Mouse (Mus musculus) adrenal gland, adult 8-10 months (tissue): ENCODE data around the gene Il17ra. TPM values are rescaled to one million over a fixed set of nuclear protein-coding genes. Genes with fewer than 3 reads are reported as not detected.

Experiments used
- DNase-seq: peaks from one replicate; pipeline ENCODE4 v3.0.0; 2022
- total RNA-seq, 4 experiments: library from RNA; stranded (reverse); gene quantifications; 2 replicates each; pipeline ENCODE4 v1.2.4; 2022

Gene Il17ra
- 10 to 100 TPM; 12.9 to 14.8 (median 13.4) TPM for total RNA-seq

DNA sequence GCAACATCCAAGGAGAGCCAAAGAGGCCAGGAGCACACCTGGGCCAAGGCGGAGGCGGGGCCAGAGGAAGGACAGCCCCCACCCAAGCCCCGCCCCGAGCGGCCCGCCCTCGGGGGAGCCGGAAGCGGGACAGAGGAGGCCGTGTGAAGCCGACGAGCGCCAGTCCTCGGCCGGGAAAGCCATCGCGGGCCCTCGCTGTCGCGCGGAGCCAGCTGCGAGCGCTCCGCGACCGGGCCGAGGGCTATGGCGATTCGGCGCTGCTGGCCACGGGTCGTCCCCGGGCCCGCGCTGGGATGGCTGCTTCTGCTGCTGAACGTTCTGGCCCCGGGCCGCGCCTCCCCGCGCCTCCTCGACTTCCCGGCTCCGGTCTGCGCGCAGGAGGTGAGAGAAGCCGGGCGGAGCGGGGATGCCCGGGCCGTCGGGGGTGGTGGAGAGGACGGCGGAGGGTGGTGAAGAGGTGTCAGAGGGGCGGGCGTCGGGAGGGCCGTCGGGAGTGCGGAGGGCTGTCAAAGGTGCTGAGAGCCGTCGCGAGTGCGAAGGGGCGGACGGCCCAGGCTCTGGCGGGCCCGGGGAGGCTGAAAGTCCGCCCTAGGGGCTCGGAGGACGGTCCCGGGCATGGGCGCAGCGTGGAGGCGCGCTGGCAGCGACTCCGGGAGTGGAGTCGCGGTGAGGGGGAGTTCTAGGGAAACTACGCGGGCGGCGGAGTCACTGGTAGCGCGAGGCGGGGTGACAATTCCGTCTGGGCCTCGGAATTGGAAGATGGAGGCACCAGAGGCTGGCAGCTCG lies at the start of gene Il17ra:
TSS of gene Il17ra (plus strand) at position 162 of the 786 bp plus-strand sequence.
- peak; percentile 47 for DNase-seq

DNA sequence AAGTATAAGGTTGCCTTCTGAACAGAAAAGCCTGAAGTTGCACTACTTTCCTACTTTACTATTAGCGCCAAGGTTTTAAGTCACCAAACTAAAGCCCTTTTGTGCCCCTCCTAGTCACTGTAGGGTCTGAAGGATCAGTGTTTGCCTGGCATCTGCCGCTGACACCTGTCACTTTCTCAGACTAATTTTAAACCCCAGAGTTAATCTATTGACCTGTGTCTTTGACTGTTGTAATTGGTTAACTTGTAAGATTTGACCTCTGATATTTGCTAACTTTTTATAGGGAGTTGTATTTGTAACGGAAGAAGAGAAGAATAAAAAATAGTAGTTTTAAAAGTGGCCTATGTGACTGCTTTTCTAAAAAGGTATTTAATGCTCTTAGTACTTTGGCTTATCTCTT lies 24.9 kb upstream of the Il17ra start:
- no peak for DNase-seq

DNA sequence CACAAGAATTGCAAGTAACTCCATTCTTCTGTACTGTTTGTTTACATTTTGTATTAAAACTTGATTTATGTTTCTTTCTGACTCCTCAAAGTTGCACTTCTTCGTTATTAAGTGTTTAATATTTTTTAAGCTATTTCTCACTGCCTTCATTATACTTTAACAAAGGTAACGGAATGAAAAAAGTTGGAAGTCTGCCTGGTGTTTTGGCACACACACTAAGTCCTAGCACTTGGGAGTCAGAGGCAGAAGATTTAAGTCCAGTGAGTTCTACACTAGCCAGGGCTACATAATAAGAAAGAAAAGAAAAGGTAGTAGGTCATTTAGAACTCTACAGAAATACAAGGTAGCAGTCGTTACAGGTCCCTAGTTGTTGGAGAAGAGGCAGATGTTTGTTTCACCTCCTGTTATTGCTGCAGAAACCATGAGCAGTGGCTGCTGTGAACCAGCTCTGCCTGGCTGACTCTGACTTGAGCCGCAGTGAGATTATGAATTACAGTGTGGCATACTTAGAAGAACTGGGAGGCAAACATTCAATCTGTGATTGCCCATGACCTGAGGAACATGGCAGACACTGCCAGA lies 20.8 kb upstream of the Il17ra start:
- no peak for DNase-seq

DNA sequence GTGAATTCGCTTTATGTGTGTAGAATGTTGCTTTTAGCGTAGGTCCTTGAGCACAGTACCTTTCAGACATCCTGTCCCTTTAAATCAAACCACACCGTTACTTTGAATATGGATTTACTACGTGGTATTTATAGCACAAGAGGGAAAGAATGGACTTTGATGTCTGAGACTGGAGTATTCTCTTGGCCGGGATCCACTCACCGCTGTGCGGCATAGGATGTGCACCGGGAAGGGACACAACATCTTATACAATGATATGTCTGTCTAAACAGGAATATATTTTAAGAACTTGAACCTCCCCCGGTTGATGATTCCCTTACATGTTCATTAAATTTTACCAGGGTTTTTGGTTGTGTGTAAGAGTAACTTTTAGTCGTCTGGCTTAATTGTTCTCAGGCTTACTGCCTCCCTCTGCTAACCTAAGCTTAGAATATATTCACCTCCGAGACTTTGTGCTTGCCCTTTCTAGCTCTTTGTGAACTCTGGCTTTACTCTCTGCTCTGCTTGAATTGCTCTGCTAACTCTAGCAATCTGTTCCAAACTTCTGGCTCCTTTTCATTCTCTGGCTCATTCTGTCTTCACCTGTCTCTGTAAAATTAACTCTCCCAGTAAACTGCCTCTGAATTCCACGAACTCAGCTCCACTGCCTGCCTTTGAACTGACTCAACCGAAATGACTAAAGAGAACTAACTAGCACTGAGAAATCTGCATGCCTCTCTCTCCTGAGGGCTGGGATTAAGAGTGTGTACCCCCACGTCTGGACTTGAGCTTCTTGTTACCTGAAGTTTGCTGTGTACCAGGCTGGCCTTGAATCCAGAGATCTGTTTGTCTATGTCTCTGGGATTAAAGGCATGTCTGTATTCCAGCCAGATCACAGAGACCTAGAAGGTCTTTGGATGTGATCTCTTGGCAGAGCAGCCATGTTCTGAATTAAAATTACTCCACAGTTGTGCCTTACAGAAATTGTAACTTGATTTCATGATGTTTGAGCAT lies 19.4 kb upstream of the Il17ra start:
- DNase-seq = no peak

DNA sequence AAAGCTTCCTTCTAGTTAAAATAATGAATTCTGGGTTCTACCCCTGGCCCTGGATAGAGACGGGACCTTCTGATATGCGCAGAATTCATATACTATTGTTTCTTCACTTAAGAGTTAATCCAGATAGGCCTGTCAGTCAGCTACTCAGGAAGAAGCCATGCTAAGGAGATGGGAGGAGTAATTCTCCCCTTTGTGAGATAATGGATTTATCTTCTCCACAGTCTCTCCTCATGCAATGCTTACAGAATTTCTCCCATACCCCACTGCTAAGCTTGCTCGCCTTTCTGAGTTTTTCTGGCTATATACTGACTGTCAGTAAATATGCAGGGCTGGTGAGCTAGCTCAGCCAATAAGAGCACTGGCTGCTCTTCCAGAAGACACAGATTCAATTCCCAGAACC lies 12.8 kb upstream of the Il17ra start:
- DNase-seq = no peak

DNA sequence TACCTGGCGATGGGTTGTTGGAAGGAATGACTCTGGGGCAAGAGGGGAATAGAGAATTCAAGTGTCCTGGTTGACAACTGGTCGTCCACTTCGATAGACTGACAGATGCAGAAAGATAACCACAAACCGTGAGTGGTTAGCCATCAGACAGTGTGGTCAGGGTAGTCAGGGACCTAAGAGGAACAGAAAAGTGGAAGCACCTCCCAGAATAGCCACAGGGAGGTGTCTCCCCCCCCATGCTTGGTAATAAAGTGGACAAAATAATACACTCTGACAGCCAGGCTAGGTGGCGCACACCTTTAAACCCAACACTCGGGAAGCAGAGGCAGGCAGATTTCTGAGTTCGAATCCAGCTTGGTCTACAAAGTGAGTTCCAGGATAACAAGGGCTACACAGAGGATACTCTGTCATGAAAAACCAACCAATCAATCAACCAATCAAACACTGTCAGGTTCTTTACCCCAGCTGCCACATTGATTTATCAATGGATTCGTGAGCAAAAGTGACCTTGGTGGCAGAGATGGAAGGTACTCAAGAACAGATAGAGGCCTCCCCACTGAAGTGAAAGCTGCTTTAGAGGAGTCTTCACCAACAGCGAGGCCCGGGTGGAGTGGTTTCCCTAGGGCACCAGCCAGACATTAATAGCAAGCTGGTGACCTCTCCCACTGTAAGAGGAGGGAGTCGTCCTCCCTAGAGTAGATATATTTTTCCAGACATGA lies 10.5 kb upstream of the Il17ra start:
- no peak for DNase-seq

DNA sequence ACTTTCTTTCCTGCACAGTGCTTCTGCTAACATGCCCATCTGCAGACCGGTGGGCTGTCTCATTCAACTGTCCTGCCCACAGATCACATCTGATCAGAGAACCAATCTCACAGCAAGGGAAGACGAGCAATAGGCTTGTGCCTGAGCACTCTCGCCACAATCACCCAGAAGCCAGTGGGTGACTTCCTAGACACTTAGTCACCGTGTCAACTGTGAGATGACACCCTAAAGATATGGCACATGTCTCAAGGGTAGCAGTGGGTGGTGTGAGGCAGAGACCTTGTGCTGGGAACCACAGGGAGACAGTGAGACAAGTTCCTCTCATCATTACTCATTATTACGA lies 10.0 kb upstream of the Il17ra start:
- no peak for DNase-seq

DNA sequence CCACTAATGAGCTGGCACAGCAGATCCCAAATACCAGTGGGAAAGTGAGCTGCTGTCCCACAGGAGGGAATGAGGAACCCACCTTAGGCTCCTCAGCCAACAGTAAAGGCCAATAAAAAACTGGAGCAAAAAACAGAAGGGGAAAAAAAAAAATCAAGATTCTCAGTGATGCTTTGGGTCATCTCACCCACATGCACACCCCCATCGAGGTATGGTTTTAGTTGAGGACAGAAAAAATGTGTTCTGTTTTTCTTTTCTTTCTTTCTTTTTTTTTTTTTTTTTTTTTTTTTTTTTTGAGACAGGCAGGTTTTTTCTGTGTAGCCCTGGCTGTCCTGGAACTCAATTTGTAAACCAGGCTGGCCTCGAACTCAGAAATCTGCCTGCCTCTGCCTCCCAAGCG lies 9.5 kb upstream of the Il17ra start:
- DNase-seq = no peak

DNA sequence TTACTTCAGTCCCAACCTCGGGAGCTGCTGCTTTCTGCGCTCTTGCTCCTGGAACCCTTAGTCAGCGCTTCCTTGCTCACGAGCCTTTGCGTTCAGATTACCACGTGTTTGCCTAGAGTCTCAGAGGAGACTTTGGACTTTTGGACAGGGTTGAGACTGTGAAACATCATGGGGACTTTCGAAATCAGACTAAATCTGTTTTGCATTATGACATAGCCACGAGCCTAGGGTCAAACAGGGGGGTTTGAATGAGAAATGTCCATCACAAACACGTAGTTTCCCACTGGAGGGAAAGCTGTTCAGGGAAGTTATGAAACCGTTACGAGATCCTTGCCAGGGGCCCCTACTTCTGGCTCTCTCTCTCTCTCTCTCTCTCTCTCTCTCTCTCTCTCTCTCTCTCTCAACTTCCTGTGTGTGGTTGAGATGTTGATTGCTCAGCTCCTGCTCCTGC lies 8.4 kb upstream of the Il17ra start:
- no peak for DNase-seq

DNA sequence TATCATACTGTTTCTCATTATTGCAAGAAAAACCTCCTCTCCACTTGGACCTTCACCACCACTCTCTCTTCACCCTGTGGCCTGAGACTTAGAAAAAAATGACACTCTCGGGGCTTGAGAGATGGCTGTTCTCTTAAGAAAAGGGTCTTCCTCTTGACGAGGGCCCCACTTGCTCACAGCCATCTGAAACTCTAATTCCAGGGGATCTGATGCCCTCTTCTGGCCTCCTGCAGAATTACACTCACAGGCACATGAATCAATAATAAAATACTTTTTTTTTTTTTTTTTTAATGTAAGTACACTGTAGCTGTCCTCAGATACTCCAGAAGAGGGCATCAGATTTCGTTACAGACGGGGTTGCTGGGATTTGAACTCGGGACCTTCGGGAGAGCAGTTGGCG lies 6.0 kb upstream of the Il17ra start:
- no peak for DNase-seq

DNA sequence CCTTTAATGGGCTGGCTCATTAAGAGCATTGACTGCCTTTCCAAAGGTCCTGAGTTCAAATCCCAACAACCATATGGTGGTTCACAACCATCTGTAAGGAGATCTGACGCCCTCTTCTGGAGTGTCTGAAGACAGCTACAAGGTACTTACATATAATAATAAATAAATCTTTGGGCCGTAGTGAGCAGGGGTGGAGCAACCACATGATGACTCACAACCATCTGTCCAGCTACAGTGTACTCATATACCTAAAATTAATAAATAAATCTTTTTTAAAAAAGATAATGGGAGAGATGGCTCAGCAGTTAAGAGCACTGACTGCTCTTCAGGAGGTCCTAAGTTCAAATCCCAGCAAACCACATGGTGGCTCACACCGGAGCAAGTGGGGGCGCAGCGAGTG lies 5.3 kb upstream of the Il17ra start:
- no peak for DNase-seq

DNA sequence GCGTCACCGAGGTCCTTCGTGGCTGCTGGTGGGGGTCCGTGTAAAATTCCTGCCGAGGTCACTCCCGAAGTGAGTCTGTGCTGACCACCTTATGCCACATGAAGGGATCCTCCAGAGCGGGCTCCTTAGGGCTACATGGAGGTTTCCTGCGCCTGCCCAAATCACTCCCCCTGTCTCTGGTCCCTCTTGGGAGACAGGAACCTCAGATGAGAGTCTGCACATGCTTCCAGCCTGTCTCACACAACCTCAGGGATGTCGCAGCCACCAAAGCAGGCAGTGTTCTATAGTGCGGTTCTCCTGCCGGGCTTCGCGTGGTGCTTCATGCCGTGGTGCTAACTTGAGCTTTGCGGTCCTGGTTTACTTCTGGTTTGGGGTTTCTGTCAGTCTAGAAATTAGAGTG lies 1.8 kb upstream of the Il17ra start:
- no peak for DNase-seq

DNA sequence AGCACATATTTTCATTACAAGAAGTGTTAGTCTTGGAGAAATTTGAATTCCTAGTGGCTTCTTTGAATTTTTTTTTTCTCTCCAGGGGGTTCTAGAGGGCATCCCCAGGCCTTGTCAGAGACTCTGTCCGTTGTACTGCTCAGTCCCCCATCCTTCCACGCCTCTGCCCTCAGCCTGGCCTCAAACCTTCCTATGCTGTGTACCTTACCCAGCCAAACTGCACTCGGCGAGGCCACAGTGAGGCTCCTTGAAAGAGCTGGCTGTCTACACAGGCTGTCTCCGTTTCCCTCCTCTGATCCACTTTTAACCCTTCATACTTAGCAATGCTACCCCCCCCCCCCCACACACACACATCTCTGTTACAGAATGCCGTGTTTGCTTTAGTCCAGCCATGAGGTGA lies 796 bp upstream of the Il17ra start:
- no peak for DNase-seq

DNA sequence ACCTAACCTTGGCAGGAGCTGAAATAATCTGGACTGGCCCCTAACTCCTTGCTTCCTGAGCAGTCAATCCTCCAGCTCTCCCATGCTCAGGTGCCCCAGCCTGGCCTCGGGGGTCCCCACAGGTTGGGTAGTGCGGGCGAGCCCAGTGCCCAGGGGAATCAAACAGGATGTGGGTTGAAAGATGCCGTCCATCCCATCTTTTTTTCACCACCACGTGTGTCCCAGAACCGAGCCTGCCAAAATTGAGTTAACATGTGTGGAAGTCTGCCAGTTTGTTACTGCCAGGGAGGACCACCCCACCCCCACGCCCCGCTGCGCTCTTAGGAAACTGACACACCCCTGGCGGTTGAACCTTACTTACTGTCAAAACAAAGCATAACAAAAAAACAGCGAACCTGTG lies 837 bp downstream of the Il17ra start:
- DNase-seq = no peak

DNA sequence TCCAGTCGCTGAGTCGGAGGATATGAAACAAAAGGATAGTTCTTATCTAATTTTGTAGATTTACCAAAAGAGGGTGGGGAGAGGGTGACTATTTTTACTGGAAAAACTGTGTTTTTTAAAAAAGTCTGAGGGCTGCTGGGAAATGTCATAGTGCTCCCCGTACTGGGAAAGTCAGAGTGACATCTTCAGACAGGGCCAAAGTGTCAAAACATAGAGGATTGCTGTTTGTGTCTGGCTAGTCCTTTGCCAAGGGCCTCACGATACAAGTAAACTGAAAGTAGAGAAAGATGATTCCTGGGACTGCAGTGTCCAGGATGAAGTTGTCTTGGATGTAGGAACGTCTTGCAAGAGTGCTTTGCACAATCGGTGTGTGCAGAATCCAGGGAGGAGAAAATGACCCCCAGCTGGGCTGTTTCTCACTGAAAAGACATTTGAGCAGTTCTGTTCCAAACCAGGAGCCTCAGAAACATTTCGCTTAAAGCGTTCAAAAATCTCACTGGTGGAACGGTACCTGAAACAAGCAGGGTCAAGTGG lies 1.4 kb downstream of the Il17ra start:
- no peak for DNase-seq

DNA sequence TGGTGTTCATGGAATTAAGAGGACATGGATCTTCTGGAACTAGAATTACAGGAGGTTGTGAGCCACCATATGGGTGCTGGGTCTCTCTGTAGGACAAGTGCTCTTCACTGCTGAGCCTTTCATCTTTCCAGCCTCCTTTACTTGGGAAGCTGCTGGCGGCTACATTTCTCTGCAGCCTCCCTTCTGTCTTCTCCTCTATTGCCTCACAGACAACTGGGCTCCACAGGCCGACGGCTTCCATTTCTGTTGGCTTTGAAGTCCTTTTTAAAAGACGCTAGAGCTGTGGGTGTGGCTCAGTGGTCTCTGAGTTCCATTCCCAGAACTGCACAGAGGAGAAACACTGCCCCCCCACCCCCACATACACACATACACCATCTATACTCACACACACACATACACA lies 2.3 kb downstream of the Il17ra start:
- DNase-seq = no peak

DNA sequence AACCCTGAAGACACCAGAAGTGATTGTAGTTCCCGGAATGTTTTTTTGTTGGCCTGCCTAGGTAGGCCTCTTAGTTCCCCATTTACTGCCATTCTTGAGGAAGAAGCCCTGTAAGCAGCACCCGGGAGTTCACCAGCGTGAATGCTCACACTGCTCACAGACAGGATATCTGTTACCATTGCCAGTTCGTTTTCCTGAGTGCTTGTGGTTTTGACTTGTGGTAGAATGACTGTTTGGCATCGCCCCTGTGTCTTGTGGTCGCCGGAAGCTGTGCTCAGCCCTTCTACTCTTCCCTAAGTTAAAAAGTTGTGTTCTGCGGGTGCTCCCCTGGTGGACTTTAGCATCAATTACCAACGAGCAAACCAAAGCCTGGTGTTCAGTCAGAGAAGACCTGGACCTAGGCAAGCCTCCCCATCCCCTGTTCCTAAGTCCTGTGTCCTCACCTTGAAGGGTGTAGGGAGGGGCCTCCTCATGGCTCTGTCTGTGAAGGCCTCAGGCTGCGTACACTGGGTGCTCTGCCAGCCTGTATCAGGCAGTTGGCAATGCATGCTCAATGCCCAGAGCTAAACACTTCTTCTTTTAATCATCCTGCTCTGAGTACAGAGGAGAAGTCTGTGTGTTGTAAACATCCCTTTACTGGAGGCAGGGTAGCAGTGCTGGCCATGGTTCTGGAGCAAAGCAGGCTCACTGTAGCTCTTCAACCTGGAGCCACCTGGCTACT lies 3.7 kb downstream of the Il17ra start:
- no peak for DNase-seq

DNA sequence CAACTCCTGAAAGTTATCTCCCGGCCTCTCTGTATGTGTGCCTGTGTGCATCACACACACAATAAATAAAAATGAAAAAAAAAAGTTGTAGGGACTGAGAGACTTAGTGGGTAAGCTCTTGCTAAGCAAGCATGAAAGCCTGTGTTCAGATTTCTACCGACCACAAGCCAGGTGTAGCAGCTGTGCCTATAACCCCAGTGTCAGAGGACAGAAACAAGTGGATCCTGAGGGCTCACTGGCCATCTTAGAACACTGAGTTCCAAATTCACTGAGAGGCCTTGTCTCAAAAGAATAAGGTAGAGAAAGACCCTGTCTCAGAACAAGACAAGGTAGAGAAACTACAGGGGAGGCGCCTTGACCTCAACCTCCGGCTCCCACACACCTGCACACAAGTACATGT lies 5.2 kb downstream of the Il17ra start:
- no peak for DNase-seq

DNA sequence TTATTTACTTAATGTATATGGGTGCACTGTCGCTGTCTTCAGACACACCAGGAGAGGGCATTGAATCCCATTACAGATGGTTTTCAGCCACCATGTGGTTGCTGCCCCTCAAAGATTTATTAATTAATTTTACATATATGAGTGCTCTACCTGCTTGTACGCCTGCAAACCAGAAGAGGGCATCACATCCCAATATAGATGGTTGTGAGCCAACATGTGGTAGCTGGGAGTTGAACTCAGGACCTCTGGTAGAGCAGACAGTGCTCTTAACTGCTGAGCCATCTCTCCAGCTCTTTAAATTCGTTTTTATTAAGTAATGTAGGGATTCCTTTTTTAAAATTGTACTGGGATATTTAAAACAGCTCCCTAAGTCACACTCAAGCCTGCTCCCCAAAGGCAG lies 6.2 kb downstream of the Il17ra start:
- DNase-seq = no peak

DNA sequence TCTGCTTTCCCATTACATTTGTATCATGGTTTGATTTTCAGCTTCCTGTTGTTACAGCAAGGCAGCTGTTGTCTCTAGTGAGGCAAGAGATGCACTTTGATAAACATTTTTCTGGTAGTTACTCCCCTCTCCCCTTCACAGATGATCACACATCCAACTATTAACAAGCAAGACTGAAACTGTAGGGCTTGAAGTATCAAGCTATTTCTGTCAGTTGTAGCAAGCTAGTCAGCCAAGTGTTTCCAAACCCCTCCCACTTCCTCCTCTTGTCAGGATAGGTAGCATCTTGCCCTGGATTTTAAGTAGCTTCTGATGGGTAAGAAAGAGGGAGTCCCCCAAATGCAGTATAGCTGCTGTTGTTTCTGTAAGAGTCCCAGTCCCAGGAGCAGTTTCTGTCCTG lies 6.7 kb downstream of the Il17ra start:
- no peak for DNase-seq

DNA sequence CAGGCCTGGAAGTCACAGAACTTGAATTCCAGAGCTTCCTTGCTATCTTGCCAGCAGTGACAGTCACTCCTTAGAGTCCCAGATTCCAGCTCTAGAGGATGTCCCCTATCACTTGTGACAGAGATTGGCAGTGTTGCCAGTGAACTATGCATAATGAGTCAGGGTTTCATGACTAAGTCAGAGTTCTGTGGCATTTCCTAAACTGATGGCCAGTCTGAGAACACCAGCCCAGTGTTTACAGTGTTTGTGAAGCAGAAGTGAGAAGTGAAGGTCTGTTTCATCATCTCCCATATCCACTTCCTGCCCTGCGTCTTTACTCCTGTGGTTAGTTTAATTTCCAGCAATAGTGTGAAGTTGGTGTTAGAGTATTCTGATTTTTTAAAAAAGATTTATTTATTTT lies 7.6 kb downstream of the Il17ra start:
- peak; percentile 46 for DNase-seq

DNA sequence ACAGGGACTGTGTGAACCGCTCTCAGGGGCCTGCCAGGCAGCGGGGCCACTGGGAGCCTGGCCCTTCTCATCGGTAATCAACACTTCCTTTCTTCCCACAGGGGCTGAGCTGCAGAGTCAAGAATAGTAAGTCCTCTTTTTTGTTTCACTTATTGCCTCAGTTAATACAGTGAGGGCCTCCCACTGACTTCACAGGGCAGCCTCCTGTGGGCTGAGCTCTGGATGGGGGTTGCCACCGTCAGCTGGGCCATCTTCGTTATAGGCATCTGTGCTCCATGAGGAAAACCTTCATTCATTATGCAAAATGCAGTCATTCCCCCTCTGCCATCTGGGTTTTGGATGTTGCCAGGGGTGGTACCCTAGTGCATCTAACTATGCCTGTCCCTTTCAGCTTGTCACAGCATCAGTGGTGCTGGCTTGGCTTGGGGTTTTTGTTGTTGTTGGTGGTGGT lies 9.0 kb downstream of the Il17ra start:
- no peak for DNase-seq
